Mouse (Mus musculus) kidney, postnatal 4 days (tissue): ENCODE results near the gene Olfr167.
A peak's percentile ranks its signal among the peaks of the same experiment; 100 is the strongest.
"Not testable (repeated sequence)": the region's sequence is repeated elsewhere in the genome, so short reads cannot be mapped to it uniquely, and the experiment has no call there.

Source experiments
- DNase-seq, 2 experiments: peaks; one replicate each; pipeline ENCODE4 v3.0.0; 2021; ENCODE audit warnings: mixed read lengths in 2 of 2

Olfr167 gene

DNA sequence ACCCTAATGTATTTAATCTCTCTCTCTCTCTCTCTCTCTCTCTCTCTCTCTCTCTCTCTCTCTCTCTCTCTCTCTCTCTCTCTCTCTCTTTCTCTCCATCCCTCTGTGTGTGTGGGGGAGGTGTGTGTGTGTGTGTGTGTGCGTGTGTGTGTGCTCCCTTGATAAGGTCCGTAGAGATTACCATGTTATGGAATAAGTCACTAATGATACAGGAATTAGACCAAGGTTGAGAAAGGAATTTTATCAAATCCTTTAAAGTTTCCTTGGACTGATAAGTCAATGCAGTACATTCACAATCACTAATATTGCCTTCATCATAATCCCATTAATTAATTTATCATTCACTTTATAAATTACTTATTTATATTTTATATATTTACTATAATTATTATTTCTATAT lies at the start of gene Olfr167:
Olfr167 (minus strand) TSS at position 101 of the 400 bp plus-strand sequence.
- no peak for DNase-seq

DNA sequence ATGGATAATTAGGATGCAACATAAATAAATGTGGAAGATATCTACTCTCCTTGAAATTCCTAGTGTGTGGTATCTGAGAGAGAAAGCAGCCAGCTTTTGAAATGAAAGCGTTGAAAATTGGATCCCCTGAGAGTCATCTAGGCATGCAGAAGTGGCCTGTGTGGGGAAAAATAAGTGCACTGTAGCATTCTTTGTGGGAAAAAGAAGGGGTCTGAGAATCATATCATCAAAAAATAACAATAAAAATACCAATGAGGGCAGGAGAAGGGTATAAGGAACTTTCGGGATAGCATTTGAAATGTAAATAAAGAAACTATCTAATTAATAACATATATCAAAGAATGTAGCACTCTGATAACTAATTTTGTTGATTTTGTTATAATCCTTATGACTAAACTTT lies 49.6 kb upstream of the Olfr167 start, which contains the start of gene Olfr169:
Olfr169 (minus strand) TSS at position 101 of the 400 bp plus-strand sequence.
- DNase-seq, result not testable (repeated sequence)

DNA sequence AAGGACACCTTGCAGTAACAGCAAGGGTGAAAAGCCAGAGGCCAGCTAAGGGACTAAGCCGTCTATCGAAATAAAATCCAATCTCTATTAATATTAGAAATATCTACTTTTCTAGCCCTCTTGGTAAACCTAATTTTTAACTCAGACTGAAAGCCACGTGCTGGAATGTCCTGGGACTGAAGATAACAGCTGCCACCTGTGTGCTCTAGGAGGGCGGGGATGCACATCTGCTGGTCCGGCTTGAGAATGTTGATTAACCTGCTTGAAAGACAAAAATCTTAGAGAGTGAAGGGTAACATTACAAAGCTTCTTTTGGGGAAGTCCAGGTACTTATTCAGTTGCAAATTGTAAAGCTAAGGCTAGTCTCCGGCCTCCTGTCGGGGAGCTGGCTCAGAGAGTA lies 31.4 kb upstream of the Olfr167 start:
- DNase-seq, result not testable (repeated sequence)

DNA sequence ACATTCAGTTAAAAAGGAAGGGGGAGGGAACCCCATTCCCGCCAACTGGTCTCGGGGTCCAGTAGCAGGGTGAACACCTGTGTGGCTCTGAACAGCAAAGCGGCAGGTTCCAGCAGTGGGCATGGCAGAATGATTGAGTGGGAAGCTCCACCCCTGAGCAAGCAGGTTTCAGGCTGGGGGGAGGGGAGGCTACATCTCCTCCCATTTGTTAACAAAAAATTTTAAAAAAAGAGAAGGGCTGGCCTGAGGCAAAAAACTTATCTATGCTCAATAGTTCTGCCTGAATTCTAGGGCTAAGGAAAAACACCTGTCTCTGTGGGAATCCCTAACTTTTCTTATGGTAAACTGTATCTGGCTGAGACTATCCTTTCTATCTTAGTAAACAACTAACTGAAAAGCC lies 30.2 kb upstream of the Olfr167 start:
- DNase-seq, result peak in 1 of 2 experiments; percentile 2

DNA sequence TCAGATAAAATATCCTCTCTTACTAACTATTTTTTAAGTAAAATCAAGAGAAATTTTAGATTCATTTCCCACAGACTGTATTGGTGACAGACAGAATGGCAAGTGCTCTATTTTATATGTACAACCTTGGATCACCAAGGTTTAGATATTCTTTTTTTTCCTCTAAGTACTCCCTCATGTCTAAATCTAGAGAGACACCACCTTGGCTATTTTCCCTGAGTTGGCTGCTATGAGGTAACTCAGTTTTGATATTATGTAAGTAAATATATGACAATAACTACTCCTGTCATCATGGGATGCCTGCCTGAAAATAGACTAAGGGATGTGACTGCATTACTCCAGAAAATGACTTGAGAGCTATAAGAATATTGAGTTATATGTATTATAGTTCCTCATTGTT lies 13.4 kb upstream of the Olfr167 start, which contains the start of gene Olfr168:
Olfr168 (minus strand) TSS at position 101 of the 400 bp plus-strand sequence.
- no peak for DNase-seq

DNA sequence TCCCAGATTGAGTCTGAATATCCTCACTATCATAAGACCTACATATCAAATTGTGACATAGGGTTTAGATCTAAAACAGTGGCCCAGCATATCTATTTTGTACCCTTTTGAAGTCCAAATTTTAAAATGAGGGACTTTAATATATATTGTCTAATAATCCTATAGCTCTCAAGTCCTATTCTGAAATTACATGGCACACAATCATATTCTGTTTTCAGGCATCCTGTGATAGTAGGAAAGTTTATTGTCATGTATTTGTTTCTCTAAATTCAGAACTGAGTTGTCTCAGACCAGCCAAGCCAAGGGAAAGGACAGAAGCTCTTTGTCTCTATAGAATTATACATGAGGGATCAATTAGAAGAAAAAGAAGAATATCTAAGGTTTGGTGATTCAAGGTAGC lies 38.7 kb downstream of the Olfr167 start, which contains the start of gene Olfr166:
Olfr166 (plus strand) TSS at position 301 of the 400 bp plus-strand sequence.
- no peak for DNase-seq

DNA sequence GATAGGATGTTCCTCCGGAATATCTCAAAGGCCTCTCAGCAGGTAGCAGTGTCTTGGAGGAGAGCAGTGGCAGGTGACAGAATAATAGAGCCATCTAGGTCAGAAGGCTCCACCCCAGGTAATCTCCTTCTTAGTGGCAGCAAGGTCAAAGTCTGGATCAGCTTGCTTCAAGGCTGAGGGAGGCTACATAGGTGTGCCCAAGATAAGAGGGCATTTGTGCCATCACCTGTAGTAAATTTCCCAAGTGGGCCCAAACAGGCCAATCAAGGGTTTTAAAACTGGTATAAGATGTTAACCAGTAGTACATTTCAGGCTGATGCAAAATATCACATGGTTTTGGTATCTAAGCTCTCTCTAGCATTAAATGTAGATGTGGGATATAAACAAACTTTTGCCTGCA lies 57.7 kb downstream of the Olfr167 start:
- no peak for DNase-seq
